Mouse (Mus musculus) frontal cortex, adult (tissue): ENCODE results near the gene Lgals4.
A peak's percentile ranks its signal among the peaks of the same experiment; 100 is the strongest.

Source experiments
- ATAC-seq: cut with Nextera tagmentation; 2 replicates; pipeline ENCODE4 v1.9.2; 2017; ENCODE audit warnings: mild to moderate bottlenecking, moderate library complexity, mixed read lengths; ENCODE audit not compliant: low TSS enrichment

The Lgals4 gene

GRCm38 (mm10) chr7:28822556-28822955, 11.1 kb upstream of the Lgals4 start:
- no peak for ATAC-seq

GRCm38 (mm10) chr7:28822993-28823903, 10.4 kb upstream of the Lgals4 start:
- no peak for ATAC-seq

- ATAC-seq = no peak
Observed at GRCm38 (mm10) chr7:28823932-28824331, 9.7 kb upstream of the Lgals4 start.

- ATAC-seq = peak; percentile 62
Observed at GRCm38 (mm10) chr7:28824941-28825685, 8.5 kb upstream of the Lgals4 start, which contains the start of gene Ech1. Gene Ech1, plus strand, starts transcription at chr7:28825217.

GRCm38 (mm10) chr7:28825686-28826401, 7.8 kb upstream of the Lgals4 start:
- no peak for ATAC-seq

- no peak for ATAC-seq
Observed at GRCm38 (mm10) chr7:28826402-28826772, 7.3 kb upstream of the Lgals4 start.

GRCm38 (mm10) chr7:28827338-28827737, 6.3 kb upstream of the Lgals4 start:
- no peak for ATAC-seq

- ATAC-seq = no peak
Observed at GRCm38 (mm10) chr7:28829821-28830220, 3.8 kb upstream of the Lgals4 start.

- no peak for ATAC-seq
Observed at GRCm38 (mm10) chr7:28830981-28831380, 2.7 kb upstream of the Lgals4 start.

- ATAC-seq = no peak
Observed at GRCm38 (mm10) chr7:28831411-28832125, 2.1 kb upstream of the Lgals4 start.

GRCm38 (mm10) chr7:28832137-28832536, 1.5 kb upstream of the Lgals4 start:
- no peak for ATAC-seq

GRCm38 (mm10) chr7:28836936-28837335, 3.3 kb downstream of the Lgals4 start:
- ATAC-seq = no peak

- ATAC-seq = no peak
Observed at GRCm38 (mm10) chr7:28838331-28838730, 4.7 kb downstream of the Lgals4 start.

GRCm38 (mm10) chr7:28847273-28847672, 13.6 kb downstream of the Lgals4 start:
- no peak for ATAC-seq

GRCm38 (mm10) chr7:28849700-28850236, 16.1 kb downstream of the Lgals4 start:
- ATAC-seq = no peak

- no peak for ATAC-seq
Observed at GRCm38 (mm10) chr7:28850642-28851041, 17.0 kb downstream of the Lgals4 start.

GRCm38 (mm10) chr7:28859953-28860352, 26.3 kb downstream of the Lgals4 start:
- ATAC-seq = no peak

GRCm38 (mm10) chr7:28860898-28861297, 27.2 kb downstream of the Lgals4 start:
- ATAC-seq = no peak

GRCm38 (mm10) chr7:28862817-28863499, 29.3 kb downstream of the Lgals4 start:
- peak; percentile 71 for ATAC-seq

- no peak for ATAC-seq
Observed at GRCm38 (mm10) chr7:28863540-28863939, 29.9 kb downstream of the Lgals4 start, which contains the start of gene Lgals7. Gene Lgals7, plus strand, starts transcription at chr7:28863853.
